Mouse (Mus musculus): ENCODE measurements around the gene 2210017I01Rik. TPM values are rescaled to one million over a fixed set of nuclear protein-coding genes. Genes with fewer than 3 reads are reported as not detected.

Gene 2210017I01Rik
- not detected in 2 replicates for polyA plus RNA-seq (2014; fragmentation: Nextera tagmentation; extraction: Ambion mirVana)

- H3K4me1 ChIP-seq (ENCODE audit: control insufficient read depth, insufficient read depth, low read length) = no peaks in the 10 kb centered on the region
- H3K27me3 ChIP-seq (ENCODE audit: control insufficient read depth, insufficient read depth, low read length) = no peaks in the 10 kb centered on the region
- H3K27ac ChIP-seq (ENCODE audit: low read depth, low read length) = no peak within 1 kb of the TSS
- H3K4me3 ChIP-seq (ENCODE audit: low read depth, low read length) = no peak within 1 kb of the TSS
- no peak within 1 kb of the TSS for H3K4me2 ChIP-seq
- H3K36me3 ChIP-seq (ENCODE audit: control insufficient read depth, insufficient read depth, low read length) = no peaks in the 10 kb centered on the region
- H3K9ac ChIP-seq (ENCODE audit: low read depth, low read length) = no peak within 1 kb of the TSS
- ATAC-seq (replicated peaks; ENCODE audit: insufficient number of reproducible peaks, low FRiP score, low TSS enrichment) = no peak
- H3K9me3 ChIP-seq (replicated peaks; ENCODE audit: control insufficient read depth, low read length) = no peaks in the 10 kb centered on the region
Measured at GRCm38 (mm10) chr3:92607392-92607791, at the start of gene 2210017I01Rik. Gene 2210017I01Rik, minus strand, starts transcription at chr3:92607492.

GRCm38 (mm10) chr3:92656826-92657225, 49.5 kb upstream of the 2210017I01Rik start, which contains the start of gene Lce1b:
Gene Lce1b, minus strand, starts transcription at chr3:92656926.
- no peak for ATAC-seq (replicated peaks; ENCODE audit: insufficient number of reproducible peaks, low FRiP score, low TSS enrichment)

GRCm38 (mm10) chr3:92648207-92648606, 40.9 kb upstream of the 2210017I01Rik start, which contains the start of gene Lce1a1:
Gene Lce1a1, minus strand, starts transcription at chr3:92648307.
- WGBS (ENCODE audit: insufficient replicate concordance) = 79% methylated on average over 1 of the region's 1 CpGs
- Histone ChIP-seq H3K9me3 (replicated peaks; ENCODE audit: control insufficient read depth, low read length) (no peaks in the 10 kb centered on the region), H3K36me3 (ENCODE audit: control insufficient read depth, insufficient read depth, low read length) (no peaks in the 10 kb centered on the region), H3K4me2 (no peak within 1 kb of the TSS), H3K4me1 (ENCODE audit: control insufficient read depth, insufficient read depth, low read length) (no peaks in the 10 kb centered on the region), H3K27me3 (ENCODE audit: control insufficient read depth, insufficient read depth, low read length) (no peaks in the 10 kb centered on the region), H3K9ac (ENCODE audit: low read depth, low read length) (no peak within 1 kb of the TSS), H3K4me3 (ENCODE audit: low read depth, low read length) (no peak within 1 kb of the TSS), H3K27ac (ENCODE audit: low read depth, low read length) (no peak within 1 kb of the TSS)
- ATAC-seq (replicated peaks; ENCODE audit: insufficient number of reproducible peaks, low FRiP score, low TSS enrichment) = no peak

More at GRCm38 (mm10) chr3:92656826-92657225, 49.5 kb upstream of the 2210017I01Rik start, which contains the start of gene Lce1b:
- H3K36me3 ChIP-seq (ENCODE audit: control insufficient read depth, insufficient read depth, low read length) = no peaks in the 10 kb centered on the region
- no peak within 1 kb of the TSS for H3K4me2 ChIP-seq
- no peaks in the 10 kb centered on the region for H3K9me3 ChIP-seq (replicated peaks; ENCODE audit: control insufficient read depth, low read length)
- no peaks in the 10 kb centered on the region for H3K4me1 ChIP-seq (ENCODE audit: control insufficient read depth, insufficient read depth, low read length)
- no peak within 1 kb of the TSS for H3K27ac ChIP-seq (ENCODE audit: low read depth, low read length)
- H3K9ac ChIP-seq (ENCODE audit: low read depth, low read length) = no peak within 1 kb of the TSS
- H3K4me3 ChIP-seq (ENCODE audit: low read depth, low read length) = no peak within 1 kb of the TSS
- no peaks in the 10 kb centered on the region for H3K27me3 ChIP-seq (ENCODE audit: control insufficient read depth, insufficient read depth, low read length)

- Histone ChIP-seq H3K4me3 (ENCODE audit: low read depth, low read length) (no peak overlapping the region), H3K27me3 (ENCODE audit: control insufficient read depth, insufficient read depth, low read length) (no peaks in the 10 kb centered on the region), H3K4me2 (no peak overlapping the region), H3K27ac (ENCODE audit: low read depth, low read length) (no peak overlapping the region), H3K4me1 (ENCODE audit: control insufficient read depth, insufficient read depth, low read length) (no peaks in the 10 kb centered on the region), H3K9ac (ENCODE audit: low read depth, low read length) (no peak overlapping the region), H3K36me3 (ENCODE audit: control insufficient read depth, insufficient read depth, low read length) (no peaks in the 10 kb centered on the region), H3K9me3 (replicated peaks; ENCODE audit: control insufficient read depth, low read length) (no peaks in the 10 kb centered on the region)
- 87% methylated on average over 15 of the region's 15 CpGs for WGBS (ENCODE audit: insufficient replicate concordance)
- ATAC-seq (replicated peaks; ENCODE audit: insufficient number of reproducible peaks, low FRiP score, low TSS enrichment) = no peak
Measured at GRCm38 (mm10) chr3:92639854-92640253, 32.6 kb upstream of the 2210017I01Rik start.

- no peaks in the 10 kb centered on the region for H3K36me3 ChIP-seq (ENCODE audit: control insufficient read depth, insufficient read depth, low read length)
- H3K4me2 ChIP-seq = no peak overlapping the region
- H3K4me1 ChIP-seq (ENCODE audit: control insufficient read depth, insufficient read depth, low read length) = no peaks in the 10 kb centered on the region
- no peak overlapping the region for H3K4me3 ChIP-seq (ENCODE audit: low read depth, low read length)
- no peak overlapping the region for H3K9ac ChIP-seq (ENCODE audit: low read depth, low read length)
- ATAC-seq (replicated peaks; ENCODE audit: insufficient number of reproducible peaks, low FRiP score, low TSS enrichment) = no peak
- no peak overlapping the region for H3K27ac ChIP-seq (ENCODE audit: low read depth, low read length)
- 81% methylated on average over 3 of the region's 3 CpGs for WGBS (ENCODE audit: insufficient replicate concordance)
- no peaks in the 10 kb centered on the region for H3K9me3 ChIP-seq (replicated peaks; ENCODE audit: control insufficient read depth, low read length)
- no peaks in the 10 kb centered on the region for H3K27me3 ChIP-seq (ENCODE audit: control insufficient read depth, insufficient read depth, low read length)
Measured at GRCm38 (mm10) chr3:92638653-92638991, 31.3 kb upstream of the 2210017I01Rik start.

- Histone ChIP-seq H3K4me3 (ENCODE audit: low read depth, low read length) (no peak overlapping the region), H3K4me2 (no peak overlapping the region), H3K9me3 (replicated peaks; ENCODE audit: control insufficient read depth, low read length) (no peaks in the 10 kb centered on the region), H3K27ac (ENCODE audit: low read depth, low read length) (no peak overlapping the region), H3K4me1 (ENCODE audit: control insufficient read depth, insufficient read depth, low read length) (no peaks in the 10 kb centered on the region), H3K27me3 (ENCODE audit: control insufficient read depth, insufficient read depth, low read length) (no peaks in the 10 kb centered on the region), H3K36me3 (ENCODE audit: control insufficient read depth, insufficient read depth, low read length) (no peaks in the 10 kb centered on the region), H3K9ac (ENCODE audit: low read depth, low read length) (no peak overlapping the region)
- 60% methylated on average over 1 of the region's 1 CpGs for WGBS (ENCODE audit: insufficient replicate concordance)
- ATAC-seq (replicated peaks; ENCODE audit: insufficient number of reproducible peaks, low FRiP score, low TSS enrichment) = no peak
Measured at GRCm38 (mm10) chr3:92637745-92638652, 30.7 kb upstream of the 2210017I01Rik start.

- no peaks in the 10 kb centered on the region for H3K27me3 ChIP-seq (ENCODE audit: control insufficient read depth, insufficient read depth, low read length)
- no peaks in the 10 kb centered on the region for H3K36me3 ChIP-seq (ENCODE audit: control insufficient read depth, insufficient read depth, low read length)
- no peak within 1 kb of the TSS for H3K9ac ChIP-seq (ENCODE audit: low read depth, low read length)
- H3K4me2 ChIP-seq = no peak within 1 kb of the TSS
- H3K4me1 ChIP-seq (ENCODE audit: control insufficient read depth, insufficient read depth, low read length) = no peaks in the 10 kb centered on the region
- 68% methylated on average over 2 of the region's 2 CpGs for WGBS (ENCODE audit: insufficient replicate concordance)
- no peak for ATAC-seq (replicated peaks; ENCODE audit: insufficient number of reproducible peaks, low FRiP score, low TSS enrichment)
- no peaks in the 10 kb centered on the region for H3K9me3 ChIP-seq (replicated peaks; ENCODE audit: control insufficient read depth, low read length)
- H3K4me3 ChIP-seq (ENCODE audit: low read depth, low read length) = no peak within 1 kb of the TSS
- no peak within 1 kb of the TSS for H3K27ac ChIP-seq (ENCODE audit: low read depth, low read length)
Measured at GRCm38 (mm10) chr3:92621560-92621959, 14.3 kb upstream of the 2210017I01Rik start, which contains the start of gene Lce6a. Gene Lce6a, minus strand, starts transcription at chr3:92621660.

GRCm38 (mm10) chr3:92609804-92610203, 2.5 kb upstream of the 2210017I01Rik start:
- Histone ChIP-seq H3K27ac (ENCODE audit: low read depth, low read length) (no peak overlapping the region), H3K4me3 (ENCODE audit: low read depth, low read length) (no peak overlapping the region), H3K4me1 (ENCODE audit: control insufficient read depth, insufficient read depth, low read length) (no peaks in the 10 kb centered on the region), H3K9ac (ENCODE audit: low read depth, low read length) (no peak overlapping the region), H3K9me3 (replicated peaks; ENCODE audit: control insufficient read depth, low read length) (no peaks in the 10 kb centered on the region), H3K4me2 (no peak overlapping the region), H3K36me3 (ENCODE audit: control insufficient read depth, insufficient read depth, low read length) (no peaks in the 10 kb centered on the region), H3K27me3 (ENCODE audit: control insufficient read depth, insufficient read depth, low read length) (no peaks in the 10 kb centered on the region)
- no peak for ATAC-seq (replicated peaks; ENCODE audit: insufficient number of reproducible peaks, low FRiP score, low TSS enrichment)
- 34% methylated on average over 1 of the region's 1 CpGs for WGBS (ENCODE audit: insufficient replicate concordance)

GRCm38 (mm10) chr3:92602169-92602568, 5.1 kb downstream of the 2210017I01Rik start:
- H3K36me3 ChIP-seq (ENCODE audit: control insufficient read depth, insufficient read depth, low read length) = no peaks in the 10 kb centered on the region
- no peak overlapping the region for H3K4me2 ChIP-seq
- no peak overlapping the region for H3K9ac ChIP-seq (ENCODE audit: low read depth, low read length)
- no peak for ATAC-seq (replicated peaks; ENCODE audit: insufficient number of reproducible peaks, low FRiP score, low TSS enrichment)
- no peaks in the 10 kb centered on the region for H3K27me3 ChIP-seq (ENCODE audit: control insufficient read depth, insufficient read depth, low read length)
- H3K27ac ChIP-seq (ENCODE audit: low read depth, low read length) = no peak overlapping the region
- no peaks in the 10 kb centered on the region for H3K4me1 ChIP-seq (ENCODE audit: control insufficient read depth, insufficient read depth, low read length)
- 42% methylated on average over 1 of the region's 1 CpGs for WGBS (ENCODE audit: insufficient replicate concordance)
- no peak overlapping the region for H3K4me3 ChIP-seq (ENCODE audit: low read depth, low read length)
- H3K9me3 ChIP-seq (replicated peaks; ENCODE audit: control insufficient read depth, low read length) = no peaks in the 10 kb centered on the region
